Mouse (Mus musculus) R1 (cell line): Measurements from ENCODE around the gene Rasal3.

Experiments
- DNase-seq: peaks from one replicate; pipeline ENCODE4 v3.0.0-alpha.2; 2018; ENCODE audit warnings: low read depth, low spot score

Gene Rasal3

DNA sequence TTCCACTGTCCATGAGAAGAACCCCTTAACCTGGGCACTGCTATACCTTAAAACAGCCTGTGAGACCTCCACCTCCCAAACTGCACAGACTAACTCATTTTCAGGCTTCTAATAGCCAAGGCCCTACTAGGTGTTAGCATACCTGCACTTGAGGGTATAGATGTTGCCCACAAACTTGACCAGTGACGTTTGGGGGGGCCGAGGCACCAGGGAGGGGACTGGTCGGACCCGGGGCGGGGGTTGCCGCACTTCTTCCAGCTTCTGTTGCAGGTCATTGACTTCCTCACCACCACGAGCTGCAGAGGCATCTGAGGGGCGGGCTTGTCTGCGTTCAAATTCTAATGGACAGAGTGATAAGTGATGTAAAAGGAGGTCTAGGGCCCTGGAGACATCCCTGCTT, 47.1 kb downstream of the Rasal3 start:
- no peak for DNase-seq

DNA sequence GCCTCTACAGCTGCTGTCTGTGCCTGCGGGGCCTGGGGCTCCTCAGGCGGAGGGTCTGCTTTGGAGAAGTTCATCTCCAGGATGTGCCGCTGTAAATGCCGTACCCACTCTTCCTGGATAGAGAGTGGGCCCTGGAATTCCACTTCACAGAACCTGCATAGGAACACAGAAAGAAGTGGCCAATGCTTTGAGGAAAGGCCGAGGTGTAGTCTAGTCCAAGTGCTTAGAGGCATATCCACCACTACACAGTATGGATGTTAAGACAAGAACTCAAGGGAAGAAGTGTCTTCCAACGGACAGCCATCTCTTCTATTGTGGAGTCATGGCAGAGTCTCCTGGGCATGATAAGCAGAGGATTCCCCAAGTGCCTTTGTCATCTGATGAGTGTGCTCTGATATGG, 48.4 kb downstream of the Rasal3 start:
- DNase-seq, result no peak

DNA sequence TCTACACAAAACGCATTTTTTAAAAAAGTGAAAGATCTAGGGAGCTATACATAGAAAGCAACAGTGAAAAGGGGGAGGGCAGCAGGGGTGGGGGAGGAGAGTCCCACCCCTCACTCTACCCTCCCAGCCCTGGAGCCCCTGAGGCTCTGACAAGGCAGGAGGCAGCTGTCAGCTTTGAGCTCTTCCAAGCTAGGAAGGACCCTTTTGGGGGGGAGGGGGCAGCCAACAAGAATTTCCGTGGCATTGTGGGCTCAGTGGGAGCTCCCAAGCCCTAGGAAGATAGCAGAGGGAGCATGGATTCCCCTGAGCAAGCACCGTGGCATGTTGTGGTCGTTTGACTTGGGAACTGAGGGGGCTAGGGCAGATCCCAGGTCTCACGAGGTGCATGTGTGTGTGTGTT, 49.2 kb downstream of the Rasal3 start:
- no peak for DNase-seq

DNA sequence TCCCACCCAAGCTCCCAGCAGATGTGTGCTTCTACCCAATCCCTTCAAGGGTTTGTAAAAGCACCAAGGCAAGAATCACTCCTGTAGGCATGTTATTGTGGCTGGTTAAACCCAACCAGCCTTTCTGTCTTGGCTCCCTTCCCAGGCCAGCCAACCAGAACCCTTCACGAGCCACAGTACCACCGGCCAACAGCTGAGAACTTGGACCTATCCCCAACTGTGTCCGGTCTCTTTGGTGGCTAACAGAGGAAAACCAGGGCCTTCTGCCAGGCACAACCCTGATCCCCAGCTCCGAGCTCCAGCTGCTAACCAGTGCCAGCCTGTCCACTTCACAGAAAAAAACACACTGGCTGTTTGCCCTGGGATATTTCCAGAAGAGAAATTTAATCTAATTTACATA, 49.7 kb downstream of the Rasal3 start:
- no peak for DNase-seq

DNA sequence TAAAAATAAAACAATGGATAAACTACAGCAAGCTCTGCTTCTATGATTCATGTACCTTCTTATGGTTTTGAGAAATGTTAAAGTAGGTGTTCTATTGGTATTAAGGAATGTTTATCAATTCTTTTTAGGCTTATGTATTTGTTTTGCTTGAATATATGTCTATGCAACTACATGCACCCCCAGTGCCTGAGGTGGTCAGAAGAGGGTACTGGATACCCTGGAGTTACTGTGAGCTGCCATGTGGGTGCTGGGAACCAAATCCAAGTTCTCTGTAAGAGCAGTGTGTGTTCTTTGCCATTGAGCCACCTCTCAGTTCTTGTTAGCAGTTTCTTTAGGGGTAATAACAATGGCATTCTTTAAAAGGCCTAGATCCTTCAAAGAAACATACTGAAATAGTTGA, 51.7 kb downstream of the Rasal3 start:
- no peak for DNase-seq

DNA sequence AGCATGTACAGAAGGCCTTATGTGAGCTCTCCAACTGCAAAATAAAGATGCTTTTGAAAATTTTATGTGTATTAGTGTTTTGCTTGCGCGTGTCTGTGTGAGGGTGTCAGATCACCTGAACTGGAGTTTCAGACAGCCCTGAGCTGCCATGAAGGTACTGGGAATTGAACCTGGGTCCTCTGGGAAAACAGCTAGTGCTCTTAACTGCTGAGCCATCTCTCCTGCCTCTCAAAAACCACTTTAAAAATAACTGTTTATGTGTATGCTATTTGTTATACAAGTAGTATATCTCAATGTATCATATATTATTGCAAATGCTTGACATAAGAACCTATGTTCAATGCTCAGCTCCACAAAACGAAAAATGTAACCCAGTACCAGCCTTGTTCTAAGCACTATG, 52.1 kb downstream of the Rasal3 start:
- DNase-seq, result no peak

DNA sequence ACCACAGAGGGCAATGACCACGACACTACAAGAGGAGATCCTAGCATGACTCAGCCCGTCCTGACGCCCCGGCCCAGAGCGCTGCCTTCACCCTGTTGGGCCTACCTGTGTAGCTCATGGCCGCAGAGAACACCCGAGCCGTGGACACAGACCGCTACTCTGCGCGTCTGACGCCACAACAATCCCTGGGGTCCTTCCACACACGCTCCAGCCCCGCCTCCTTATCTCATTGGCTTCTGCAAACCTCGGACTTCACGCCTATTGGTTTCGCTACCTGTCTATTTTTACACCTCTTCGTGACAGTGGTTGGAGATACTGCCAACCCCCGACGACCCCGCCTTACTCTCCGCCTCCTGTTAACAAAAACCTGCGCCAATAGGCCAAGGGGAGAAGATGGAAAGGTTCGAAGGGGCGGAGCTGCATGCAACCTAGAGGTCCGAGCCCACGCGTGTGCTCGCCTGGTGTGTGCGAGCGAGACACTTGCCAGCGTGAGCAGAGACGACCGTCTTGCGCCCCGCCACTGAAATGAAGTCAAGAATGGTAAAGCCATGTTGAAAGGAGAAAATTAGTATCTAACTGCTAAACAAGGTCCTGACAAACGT, 52.9 kb downstream of the Rasal3 start, which contains the start of gene Akap8l:
TSS of gene Akap8l (minus strand) at position 226 of the 602 bp plus-strand sequence.
- peak; percentile 100 for DNase-seq

DNA sequence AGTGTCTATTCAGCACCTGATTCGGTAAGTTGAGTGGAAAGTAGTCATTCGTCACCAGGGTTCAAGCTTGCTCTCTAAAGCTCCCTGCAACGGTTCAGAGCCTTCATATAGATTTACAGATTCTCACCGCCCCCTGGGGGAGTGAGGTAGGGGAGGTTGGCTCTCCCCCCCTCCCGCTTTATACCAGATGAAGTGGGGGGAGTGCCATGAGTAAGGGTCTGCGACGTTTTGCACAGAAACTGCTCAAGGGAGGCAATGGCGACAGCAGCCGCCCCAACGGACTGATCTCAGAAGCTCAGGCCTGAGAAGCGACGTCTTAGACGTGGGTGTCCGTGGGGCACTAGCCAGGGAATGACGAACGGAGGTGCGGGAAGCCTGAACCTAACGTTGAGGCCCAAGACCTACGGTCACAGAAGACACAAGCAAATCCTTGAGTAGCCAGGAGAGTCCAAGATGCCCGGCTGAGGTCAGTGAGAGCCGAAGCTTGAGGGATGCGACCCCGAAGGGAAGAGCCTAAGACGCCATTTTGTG, 53.5 kb downstream of the Rasal3 start:
- DNase-seq, result no peak

DNA sequence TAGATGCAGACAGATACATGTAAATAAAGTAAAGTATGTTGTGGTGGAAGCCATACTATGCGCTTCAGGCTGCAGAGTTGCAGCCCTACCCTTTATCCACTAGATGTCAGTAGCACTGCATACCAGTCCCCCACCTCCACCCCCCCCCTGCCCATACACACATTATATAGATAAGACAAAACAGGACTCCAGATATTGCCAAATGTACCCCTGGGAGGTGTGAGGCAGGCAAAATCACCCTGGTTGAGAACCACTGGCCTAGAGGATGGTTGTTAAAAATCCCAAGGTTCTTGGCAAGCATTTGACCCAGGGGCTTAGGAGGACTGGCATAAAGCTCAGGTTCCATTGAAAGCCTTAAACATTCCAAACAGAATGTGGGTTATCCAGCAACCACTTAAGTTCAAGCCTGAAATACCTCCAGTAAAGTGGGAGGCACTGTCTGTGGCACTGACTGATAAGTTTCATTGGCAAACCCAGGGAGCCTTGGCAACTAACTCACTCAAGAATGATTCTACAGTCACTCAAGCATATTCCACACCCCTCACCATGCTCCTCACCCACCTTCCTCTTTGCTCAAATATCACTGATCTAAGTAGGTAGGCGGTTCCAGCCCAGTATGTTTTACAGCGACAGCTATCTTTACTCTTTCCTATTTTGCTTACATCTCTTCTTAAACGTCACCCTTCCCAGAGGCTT, 54.2 kb downstream of the Rasal3 start:
- peak; percentile 57 for DNase-seq

DNA sequence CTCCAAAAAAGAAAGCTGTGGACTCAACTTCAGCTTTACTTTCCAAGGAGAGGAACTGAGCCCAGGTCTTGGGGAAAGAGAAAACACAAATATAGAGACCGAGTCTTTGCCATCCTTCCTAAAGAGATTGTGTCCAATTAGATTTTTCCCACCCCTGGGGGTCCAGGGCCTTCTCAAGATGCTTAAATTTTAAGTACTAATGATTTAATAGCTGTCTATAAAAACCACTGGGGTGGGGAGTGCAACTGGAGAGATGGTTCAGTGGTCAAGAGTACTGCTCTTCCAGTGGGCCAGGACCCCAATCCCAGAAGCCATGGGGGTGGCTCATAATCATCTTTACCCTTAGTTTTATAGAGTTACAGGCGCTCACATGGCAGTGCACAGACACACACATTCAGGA, 55.0 kb downstream of the Rasal3 start:
- DNase-seq, result no peak

DNA sequence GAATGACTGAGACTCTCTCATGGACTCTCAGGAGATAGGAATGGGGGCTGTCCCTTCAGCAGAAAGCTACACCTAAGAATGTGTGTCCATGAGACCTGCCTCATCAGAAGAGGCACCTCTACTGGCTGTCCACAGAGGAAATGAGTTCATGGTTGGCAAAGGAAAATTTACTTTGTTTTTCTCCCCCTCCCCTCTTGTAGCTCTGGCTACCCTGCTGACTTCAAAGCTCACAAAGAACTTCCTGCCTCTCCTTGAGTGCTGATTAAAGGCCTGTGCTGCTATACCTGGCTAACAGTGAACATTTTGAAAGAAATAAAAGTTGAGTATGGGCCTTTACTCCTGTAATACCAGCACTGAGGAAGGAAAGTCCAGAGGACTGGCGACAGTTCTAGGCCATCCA, 62.3 kb downstream of the Rasal3 start:
- no peak for DNase-seq
